15 mouse cellular contexts compared by ENCODE assay signal in the genomic region with DNA sequence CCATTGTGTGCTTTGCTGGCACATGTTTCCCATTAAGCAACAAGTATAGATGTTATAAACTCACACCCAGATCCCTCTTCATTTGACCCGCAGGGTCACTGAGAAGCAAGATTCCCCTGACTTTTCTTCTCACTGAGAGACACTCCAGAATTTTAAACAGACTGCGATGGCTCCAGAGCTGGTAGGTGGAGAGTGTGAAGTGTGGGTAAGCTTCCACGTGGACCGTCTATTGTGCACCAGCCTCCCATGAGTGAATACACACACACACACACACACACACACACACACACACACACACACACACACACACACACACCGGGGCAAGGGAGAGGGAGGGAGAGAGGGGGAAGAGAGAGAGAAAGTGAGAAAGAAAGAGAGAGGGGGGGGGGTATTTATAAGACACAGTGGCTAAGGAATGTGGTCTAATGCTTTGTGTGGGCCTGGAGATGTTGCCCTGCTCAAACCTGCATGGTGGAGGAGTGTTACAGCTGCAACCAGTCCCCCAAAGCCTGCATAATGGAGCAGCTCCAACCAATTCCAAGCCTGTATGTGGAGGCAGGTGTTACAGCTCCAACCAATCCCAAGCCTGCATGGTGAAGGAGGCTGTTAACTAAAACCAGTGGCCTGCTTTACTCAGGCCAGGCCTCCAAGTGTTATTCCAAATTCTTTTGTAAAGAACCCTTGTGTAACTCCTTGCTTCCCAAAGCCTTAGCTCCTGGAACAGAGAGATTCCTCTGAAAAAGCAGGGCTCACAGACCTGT.
DNase-seq lines count a peak whose midpoint lies in the region; ATAC-seq lines count a peak whose summit lies in the region.
"Had no signal": no experiment of that assay in that cellular context is flagged by ENCODE, and none has a peak within 500 bp of the region (broad histone marks: within the 10 kb centered on the region; RNA-seq: fewer than 3 reads in every experiment).

No protein-coding gene starts in this region.

- no peak for DNase-seq in hindbrain, embryonic 14.5 days (ENCODE audit: low spot score)
- DNase-seq in neural tube, embryonic 11.5 days (ENCODE audit: low spot score) = no peak
- peak; percentile 23 for DNase-seq in forebrain, embryonic 14.5 days (ENCODE audit: low spot score)
- no peak for DNase-seq in testis, postnatal 10 days (ENCODE audit: low spot score)
- no peak for DNase-seq in testis, postnatal 14 days (ENCODE audit: low spot score)
- DNase-seq: adrenal gland, postnatal 14 days; cerebellum, adult 8-10 months; gastrocnemius, postnatal 14 days; thymus, postnatal 4 days had no signal

- peak; percentile 19; the same call in 1 of the 2 replicates for ATAC-seq in hindbrain, embryonic 12.5 days (ENCODE audit: low FRiP score)
- no peak for ATAC-seq in hindbrain, embryonic 14.5 days (ENCODE audit: low FRiP score)
- ATAC-seq in neural tube, embryonic 11.5 days (ENCODE audit: insufficient read depth, low FRiP score, low TSS enrichment) = peak; percentile 55; the same call in 1 of the 2 replicates
- no peak for ATAC-seq in neural tube, embryonic 15.5 days (ENCODE audit: low FRiP score)
- peak; percentile 72 for ATAC-seq in forebrain, embryonic 14.5 days
- ATAC-seq: intestine, embryonic 16.5 days had no signal

- WGBS in hindbrain, embryonic 12.5 days = 73% methylated on average over 5 of the region's 5 CpGs
- WGBS in hindbrain, embryonic 14.5 days = 81% methylated on average over 4 of the region's 5 CpGs
- 86% methylated on average over 5 of the region's 5 CpGs for WGBS in neural tube, embryonic 11.5 days
- 86% methylated on average over 4 of the region's 5 CpGs for WGBS in neural tube, embryonic 15.5 days
- WGBS in forebrain, embryonic 14.5 days = 58% methylated on average over 5 of the region's 5 CpGs

- no peaks in the 10 kb centered on the region for H3K27me3 ChIP-seq in hindbrain, embryonic 12.5 days
- H3K27me3 ChIP-seq in hindbrain, embryonic 14.5 days (ENCODE audit: control insufficient read depth, insufficient read depth, low read length) = no peaks in the 10 kb centered on the region
- H3K27me3 ChIP-seq in neural tube, embryonic 11.5 days (ENCODE audit: control insufficient read depth, insufficient read depth, low read length) = no peaks in the 10 kb centered on the region
- H3K27me3 ChIP-seq in neural tube, embryonic 15.5 days (replicated peaks) = no peaks in the 10 kb centered on the region
- H3K27me3 ChIP-seq in forebrain, embryonic 14.5 days (replicated peaks; ENCODE audit: control insufficient read depth, insufficient read depth, low read length) = no peaks in the 10 kb centered on the region
- H3K27me3 ChIP-seq: embryonic facial prominence, embryonic 15.5 days had no signal

- no peaks in the 10 kb centered on the region for H3K9me3 ChIP-seq in hindbrain, embryonic 12.5 days (replicated peaks)
- H3K9me3 ChIP-seq in hindbrain, embryonic 14.5 days (ENCODE audit: control insufficient read depth, low read length) = no peaks in the 10 kb centered on the region
- H3K9me3 ChIP-seq in neural tube, embryonic 11.5 days (ENCODE audit: control insufficient read depth, low read length) = no peaks in the 10 kb centered on the region
- H3K9me3 ChIP-seq in neural tube, embryonic 15.5 days (replicated peaks) = no peaks in the 10 kb centered on the region
- no peaks in the 10 kb centered on the region for H3K9me3 ChIP-seq in forebrain, embryonic 14.5 days (replicated peaks; ENCODE audit: control insufficient read depth, low read length)
- H3K9me3 ChIP-seq: embryonic facial prominence, embryonic 15.5 days had no signal

- no peak overlapping the region for H3K4me2 ChIP-seq in hindbrain, embryonic 12.5 days (replicated peaks)
- no peak overlapping the region for H3K4me2 ChIP-seq in hindbrain, embryonic 14.5 days (replicated peaks)
- no peak overlapping the region for H3K4me2 ChIP-seq in neural tube, embryonic 11.5 days (ENCODE audit: low read depth)
- no peak overlapping the region for H3K4me2 ChIP-seq in neural tube, embryonic 15.5 days
- no peak overlapping the region for H3K4me2 ChIP-seq in forebrain, embryonic 14.5 days (ENCODE audit: low read length)
- H3K4me2 ChIP-seq: embryonic facial prominence, embryonic 15.5 days had no signal

- no peak overlapping the region for H3K9ac ChIP-seq in hindbrain, embryonic 12.5 days
- no peak overlapping the region for H3K9ac ChIP-seq in hindbrain, embryonic 14.5 days
- H3K9ac ChIP-seq in neural tube, embryonic 11.5 days (ENCODE audit: low read length) = no peak overlapping the region
- H3K9ac ChIP-seq in neural tube, embryonic 15.5 days (replicated peaks) = no peak overlapping the region
- no peak overlapping the region for H3K9ac ChIP-seq in forebrain, embryonic 14.5 days (ENCODE audit: low read length)
- H3K9ac ChIP-seq: embryonic facial prominence, embryonic 15.5 days had no signal

- no peaks in the 10 kb centered on the region for H3K4me1 ChIP-seq in hindbrain, embryonic 12.5 days
- H3K4me1 ChIP-seq in hindbrain, embryonic 14.5 days (replicated peaks; ENCODE audit: control insufficient read depth, insufficient read depth, low read length) = no peaks in the 10 kb centered on the region
- no peaks in the 10 kb centered on the region for H3K4me1 ChIP-seq in neural tube, embryonic 11.5 days (ENCODE audit: control insufficient read depth, insufficient read depth, low read length)
- H3K4me1 ChIP-seq in neural tube, embryonic 15.5 days = no peaks in the 10 kb centered on the region
- no peaks in the 10 kb centered on the region for H3K4me1 ChIP-seq in forebrain, embryonic 14.5 days (ENCODE audit: control insufficient read depth, insufficient read depth, low read length)
- H3K4me1 ChIP-seq: embryonic facial prominence, embryonic 15.5 days had no signal

- H3K36me3 ChIP-seq in hindbrain, embryonic 12.5 days = no peaks in the 10 kb centered on the region
- H3K36me3 ChIP-seq in hindbrain, embryonic 14.5 days (replicated peaks; ENCODE audit: control insufficient read depth, insufficient read depth) = no peaks in the 10 kb centered on the region
- no peaks in the 10 kb centered on the region for H3K36me3 ChIP-seq in neural tube, embryonic 11.5 days (ENCODE audit: control insufficient read depth, insufficient read depth, low read length)
- no peaks in the 10 kb centered on the region for H3K36me3 ChIP-seq in neural tube, embryonic 15.5 days
- H3K36me3 ChIP-seq in forebrain, embryonic 14.5 days (ENCODE audit: control insufficient read depth, insufficient read depth, low read length) = no peaks in the 10 kb centered on the region
- H3K36me3 ChIP-seq: embryonic facial prominence, embryonic 15.5 days had no signal

- H3K4me3 ChIP-seq in hindbrain, embryonic 12.5 days = no peak overlapping the region
- no peak overlapping the region for H3K4me3 ChIP-seq in hindbrain, embryonic 14.5 days (replicated peaks; ENCODE audit: low read length)
- H3K4me3 ChIP-seq in neural tube, embryonic 11.5 days (ENCODE audit: low read depth, low read length) = no peak overlapping the region
- no peak overlapping the region for H3K4me3 ChIP-seq in neural tube, embryonic 15.5 days (replicated peaks)
- H3K4me3 ChIP-seq in forebrain, embryonic 14.5 days (ENCODE audit: low read depth, low read length) = no peak overlapping the region
- H3K4me3 ChIP-seq: embryonic facial prominence, embryonic 15.5 days had no signal

- H3K27ac ChIP-seq in hindbrain, embryonic 12.5 days = no peak overlapping the region
- no peak overlapping the region for H3K27ac ChIP-seq in hindbrain, embryonic 14.5 days
- H3K27ac ChIP-seq in neural tube, embryonic 11.5 days (ENCODE audit: low read depth, low read length) = no peak overlapping the region
- no peak overlapping the region for H3K27ac ChIP-seq in neural tube, embryonic 15.5 days (replicated peaks)
- H3K27ac ChIP-seq in forebrain, embryonic 14.5 days (ENCODE audit: low read depth, low read length) = no peak overlapping the region; the same call in 1 of the 2 replicates
- H3K27ac ChIP-seq: embryonic facial prominence, embryonic 15.5 days; kidney, postnatal 0 days; stomach, postnatal 0 days had no signal

Comparison
In these comparisons a context has a peak if more than half of its experiments do, and no peak if none do; other contexts are left out.
1. ATAC-seq: peak in hindbrain, embryonic 12.5 days (single experiment), neural tube, embryonic 11.5 days (single experiment) and forebrain, embryonic 14.5 days (single experiment); none in hindbrain, embryonic 14.5 days (single experiment) and neural tube, embryonic 15.5 days (single experiment).